Mouse (Mus musculus) B cell, adult 2 months (primary cell): Measurements from ENCODE around the gene Slc9b2.

ENCODE experiments used
- DNase-seq, 2 experiments: peaks; one replicate each; pipeline ENCODE4 v3.0.0; 2022

The Slc9b2 gene

DNA sequence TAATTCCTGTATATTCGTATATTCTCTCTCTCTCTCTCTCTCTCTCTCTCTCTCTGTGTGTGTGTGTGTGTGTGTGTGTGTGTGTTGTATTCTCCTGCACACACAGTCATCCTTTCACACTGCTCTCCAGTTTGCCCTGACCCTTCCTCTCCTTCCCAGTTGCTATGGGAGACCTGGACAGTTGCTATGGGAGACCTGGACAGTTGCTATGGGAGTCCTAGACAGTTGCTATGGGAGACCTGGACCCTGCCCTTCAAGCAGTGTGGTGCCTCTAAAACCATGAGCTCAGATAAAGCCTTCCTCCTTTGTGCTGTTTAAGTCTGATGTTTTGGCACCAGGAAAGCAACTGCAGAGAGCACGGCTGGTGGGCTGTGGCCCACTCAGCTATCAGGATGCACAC, 6.2 kb downstream of the Slc9b2 start:
- DNase-seq = no peak

- no peak for DNase-seq
These were observed 7.3 kb downstream of the Slc9b2 start for GRCm38 (mm10) chr3:135314811-135315210.

DNA sequence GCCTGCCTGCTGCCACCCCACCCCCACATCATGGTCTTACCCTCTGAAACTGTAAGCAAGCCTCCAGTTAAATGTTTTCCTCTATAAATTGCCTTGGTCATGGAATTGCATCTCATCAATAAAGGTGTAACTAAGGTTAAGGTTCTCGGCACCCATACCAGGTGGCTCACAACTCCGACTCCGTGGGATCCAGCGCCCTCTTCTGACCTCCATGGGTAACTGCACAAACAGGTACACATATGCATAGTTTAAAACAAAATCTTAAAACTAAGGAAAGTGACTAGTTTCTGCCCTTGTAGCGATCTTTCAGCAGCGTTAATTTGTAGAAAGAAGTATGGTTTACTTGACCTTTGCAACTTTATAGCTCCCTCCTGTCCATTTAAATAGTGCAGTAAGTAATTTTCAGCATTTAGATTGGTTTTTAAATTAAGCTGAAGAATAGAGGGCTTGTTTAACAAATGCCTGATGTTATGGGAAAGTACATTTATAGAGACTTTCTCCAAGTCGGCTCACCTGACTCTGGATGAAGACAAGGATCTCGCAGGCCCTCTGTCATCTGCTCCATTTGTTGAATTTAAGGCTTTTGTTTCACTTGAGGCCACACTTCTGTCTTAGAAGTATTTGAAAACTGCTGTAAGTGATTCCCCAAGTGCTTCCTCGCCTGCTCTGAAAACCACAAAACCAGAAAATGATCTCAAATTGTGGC, 8.4 kb downstream of the Slc9b2 start:
- no peak for DNase-seq

DNA sequence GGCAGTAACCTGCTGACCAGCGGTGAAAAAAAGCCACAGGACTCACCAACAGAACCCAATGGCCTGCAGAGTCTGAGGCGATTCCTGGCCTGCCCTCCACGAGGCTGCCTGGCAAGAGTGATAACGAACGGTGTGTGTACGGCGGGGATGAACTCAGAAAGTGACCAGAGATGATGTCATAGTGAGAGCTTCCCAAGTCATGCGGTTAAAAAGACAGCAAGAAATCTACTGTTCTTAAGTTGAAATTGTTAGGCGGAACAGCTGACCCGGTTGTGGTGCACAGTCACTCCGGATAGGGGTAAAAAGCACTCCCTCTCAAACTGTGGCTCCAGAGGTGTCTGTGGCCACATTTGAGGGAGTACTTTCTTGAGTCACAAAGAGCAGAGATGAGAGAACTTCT, 10.8 kb downstream of the Slc9b2 start:
- no peak for DNase-seq

GRCm38 (mm10) chr3:135324354-135324753, 16.9 kb downstream of the Slc9b2 start:
- no peak for DNase-seq

DNA sequence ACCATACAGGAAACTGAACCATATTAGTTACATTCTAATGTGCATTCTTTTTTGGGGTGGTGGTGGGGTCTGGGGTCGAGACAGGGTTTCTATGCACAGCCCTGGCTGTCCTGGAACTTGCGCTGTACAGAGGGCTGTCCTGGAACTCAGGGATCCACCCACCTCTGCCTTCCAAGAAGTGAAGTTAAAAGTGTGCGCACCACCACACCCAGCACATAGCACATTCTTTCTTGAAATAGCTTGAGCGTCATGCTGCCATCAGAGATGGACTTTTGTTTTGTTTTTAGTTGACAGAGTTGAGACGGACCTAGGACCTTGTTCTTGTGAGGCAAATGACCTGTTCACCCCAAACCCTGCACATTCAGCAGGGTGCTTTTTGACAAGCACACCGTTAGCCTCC, 19.7 kb downstream of the Slc9b2 start:
- DNase-seq = no peak

DNA sequence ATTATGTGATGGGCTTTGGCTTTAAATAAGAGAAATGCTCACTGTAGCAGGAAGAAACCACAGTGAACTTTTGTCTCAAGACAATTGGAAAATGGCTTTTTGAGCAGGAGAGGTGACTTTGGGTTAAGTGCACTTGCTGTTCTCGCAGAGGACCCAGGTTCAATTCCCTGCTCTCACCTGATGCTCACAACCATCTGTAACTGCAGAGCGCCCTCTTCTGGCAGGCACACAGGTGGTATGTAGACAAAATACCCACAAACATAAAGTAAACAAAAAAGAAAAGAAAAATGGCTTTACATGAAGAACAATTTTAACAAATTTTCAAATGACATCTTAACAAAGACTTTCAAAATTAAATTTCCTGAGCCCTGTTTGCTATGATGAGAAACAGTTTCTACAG, 20.1 kb downstream of the Slc9b2 start:
- DNase-seq = peak in 1 of 2 experiments; percentile 3

DNA sequence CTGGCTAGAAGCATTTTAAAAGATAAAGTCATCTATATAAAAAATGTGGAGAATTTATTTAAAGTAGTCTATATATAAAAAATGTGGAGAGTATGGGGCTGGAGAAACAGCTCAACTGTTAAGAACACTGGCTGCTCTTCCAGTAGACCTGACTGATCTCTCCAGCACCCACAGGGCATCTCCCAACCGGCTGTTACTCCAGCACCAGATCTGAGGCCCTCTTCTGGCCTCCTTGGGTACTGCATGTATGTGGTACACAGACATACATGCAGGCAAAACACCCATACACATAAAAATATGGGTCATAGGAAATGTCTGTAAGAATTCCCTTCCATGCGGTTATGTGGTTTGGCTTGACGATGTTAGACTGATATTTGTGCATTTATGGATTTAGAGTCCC, 21.1 kb downstream of the Slc9b2 start:
- peak; percentile 74 to 76 for DNase-seq

GRCm38 (mm10) chr3:135332691-135333090, 25.2 kb downstream of the Slc9b2 start:
- DNase-seq = no peak

- DNase-seq = no peak
These were observed 26.3 kb downstream of the Slc9b2 start for GRCm38 (mm10) chr3:135333763-135334162.

- DNase-seq = no peak
These were observed 40.3 kb downstream of the Slc9b2 start, which contains the start of gene Slc9b1 for GRCm38 (mm10) chr3:135347739-135348264. Gene Slc9b1, plus strand, starts transcription at chr3:135348029.

DNA sequence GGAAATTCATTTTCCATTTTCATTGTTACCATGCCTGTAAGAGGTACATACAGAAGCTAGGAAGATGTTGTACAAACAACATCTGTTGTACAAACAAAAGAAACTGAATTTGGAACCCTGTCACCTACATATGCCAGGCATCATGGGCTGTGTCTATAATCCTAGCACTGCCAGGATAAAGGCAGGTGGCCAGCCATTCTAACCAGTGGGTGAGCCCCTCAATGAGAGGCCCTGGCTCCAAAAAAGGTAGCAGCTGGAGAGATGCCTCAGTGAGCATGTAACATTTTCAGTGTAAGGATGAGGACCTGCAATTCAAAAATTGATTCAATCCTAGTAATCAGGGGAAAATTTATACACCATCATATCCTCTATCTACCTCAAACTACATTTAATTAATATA, 41.5 kb downstream of the Slc9b2 start:
- no peak for DNase-seq

GRCm38 (mm10) chr3:135351857-135352256, 44.4 kb downstream of the Slc9b2 start:
- no peak for DNase-seq

GRCm38 (mm10) chr3:135357394-135357793, 49.9 kb downstream of the Slc9b2 start:
- no peak for DNase-seq

DNA sequence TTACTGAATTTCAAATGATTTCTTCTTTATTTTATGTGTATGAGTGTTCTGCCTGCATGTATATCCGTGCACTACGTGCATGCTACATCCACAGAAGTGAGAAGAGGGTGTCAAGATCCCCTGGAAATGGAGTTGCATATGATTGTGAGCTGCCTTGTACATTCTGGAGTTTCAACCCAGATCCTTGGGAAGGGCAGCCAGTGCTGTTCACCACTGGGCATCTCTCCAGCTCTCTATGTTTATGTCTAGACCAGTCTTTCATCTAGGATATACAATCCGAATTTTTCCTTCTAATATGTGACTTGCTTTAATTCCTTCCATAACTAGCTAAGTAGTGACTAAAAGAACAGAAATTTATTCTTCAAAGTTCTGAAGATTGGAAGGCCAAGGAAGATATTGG, 68.3 kb downstream of the Slc9b2 start:
- no peak for DNase-seq

- no peak for DNase-seq
These were observed 69.9 kb downstream of the Slc9b2 start for GRCm38 (mm10) chr3:135377445-135377844.

GRCm38 (mm10) chr3:135379868-135380267, 72.4 kb downstream of the Slc9b2 start:
- no peak for DNase-seq

- DNase-seq = no peak
These were observed 85.7 kb downstream of the Slc9b2 start for GRCm38 (mm10) chr3:135393186-135393585.
